Mouse (Mus musculus) midbrain, embryonic 15.5 days (tissue): Measurements from ENCODE around the gene Ank3. TPM values are rescaled to one million over a fixed set of nuclear protein-coding genes. Genes with fewer than 3 reads are reported as not detected.

Experiments used
- ATAC-seq: fragments of 200-750 bp; cut with Nextera tagmentation; replicated peaks from 2 replicates; pipeline ENCODE4 v1.8.0; 2017; ENCODE audit warnings: moderate TSS enrichment
- H3K27ac ChIP-seq: fragments of 300-500 bp; sonication (generic); 2 replicates; pipeline ENCODE4 v1.5.1; 2015; ENCODE audit warnings: mild to moderate bottlenecking, inconsistent platforms
- H3K27me3 ChIP-seq: fragments of 300-500 bp; sonication (generic); replicated peaks from 2 replicates; pipeline ENCODE4 v1.6.1; 2015; ENCODE audit warnings: inconsistent platforms
- H3K36me3 ChIP-seq: fragments of 300-500 bp; sonication (generic); replicated peaks from 2 replicates; pipeline ENCODE4 v1.6.1; 2015; ENCODE audit warnings: inconsistent platforms
- H3K4me1 ChIP-seq: fragments of 300-500 bp; sonication (generic); 2 replicates; pipeline ENCODE4 v1.6.1; 2015; ENCODE audit warnings: inconsistent platforms
- H3K4me2 ChIP-seq: fragments of 300-500 bp; sonication (generic); 2 replicates; pipeline ENCODE4 v1.6.1; 2015; ENCODE audit warnings: inconsistent platforms, mild to moderate bottlenecking, moderate library complexity
- H3K4me3 ChIP-seq: fragments of 300-500 bp; sonication (generic); 2 replicates; pipeline ENCODE4 v1.5.1; 2015; ENCODE audit warnings: mild to moderate bottlenecking, inconsistent platforms
- H3K9ac ChIP-seq: fragments of 300-500 bp; sonication (generic); 2 replicates; pipeline ENCODE4 v1.6.1; 2015; ENCODE audit warnings: mild to moderate bottlenecking, inconsistent platforms
- H3K9me3 ChIP-seq: fragments of 300-500 bp; sonication (generic); 2 replicates; pipeline ENCODE4 v1.6.1; 2016; ENCODE audit warnings: inconsistent platforms
- WGBS: fragments of 180-500 bp; shearing (Covaris S2); methylation state at CpG from one replicate; pipeline ENCODE4 v1.1.7; 2015; ENCODE audit warnings: mixed read lengths; 5-methylcytosine and 5-hydroxymethylcytosine counted together
- polyA plus RNA-seq: library from polyadenylated mRNA; unstranded; fragments of >200 nt; fragmentation: Nextera tagmentation; extraction: Ambion mirVana; gene quantifications from 2 replicates; pipeline ENCODE4 v1.2.1, GENCODE M21; 2015

Gene Ank3
- polyA plus RNA-seq, 1 experiment from 2014 or later = 108 TPM

- no peak for ATAC-seq
- H3K27me3 ChIP-seq = no peaks in the 10 kb centered on the region
- 0 out of 2 replicates have a peak, but pooled peaks cover 3% of the 10 kb centered on the region for H3K4me1 ChIP-seq
- no peaks in the 10 kb centered on the region for H3K9me3 ChIP-seq
- no peak overlapping the region for H3K4me2 ChIP-seq
- WGBS = 49% methylated on average over 5 of the region's 5 CpGs
- H3K4me3 ChIP-seq = no peak overlapping the region
- 0 out of 2 replicates have a peak overlapping the region, but pooled peaks have one; percentile 28 for H3K27ac ChIP-seq
- H3K36me3 ChIP-seq = no peaks in the 10 kb centered on the region
- no peak overlapping the region for H3K9ac ChIP-seq
Measured at GRCm38 (mm10) chr10:69491975-69492374, 93.4 kb downstream of the Ank3 start.

DNA sequence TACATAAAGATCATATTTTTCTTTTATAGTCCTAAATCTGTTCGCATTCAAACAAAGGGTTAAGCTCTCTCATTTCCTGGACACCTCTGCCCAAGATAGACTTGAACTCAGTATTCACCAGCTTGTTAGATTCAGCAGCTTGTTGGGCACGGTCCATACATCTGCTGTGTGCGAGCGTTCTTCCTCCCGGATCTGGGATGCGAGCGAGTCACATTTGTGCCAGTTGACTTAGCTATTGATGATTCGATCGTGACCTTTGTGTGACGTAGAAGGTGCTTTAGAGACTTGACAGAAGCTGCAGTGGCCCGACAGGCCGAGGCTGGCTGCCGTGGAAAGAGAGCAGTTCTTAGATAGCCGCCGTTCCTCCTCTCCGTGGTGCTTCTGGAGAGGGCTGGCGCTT, 98.8 kb downstream of the Ank3 start:
- H3K36me3 ChIP-seq = no peaks in the 10 kb centered on the region
- no peak for ATAC-seq
- peaks cover 21% of the 10 kb centered on the region for H3K4me1 ChIP-seq
- H3K4me2 ChIP-seq = no peak overlapping the region
- no peak overlapping the region for H3K27ac ChIP-seq
- no peak overlapping the region for H3K9ac ChIP-seq
- no peak overlapping the region for H3K4me3 ChIP-seq
- H3K27me3 ChIP-seq = no peaks in the 10 kb centered on the region
- 77% methylated on average over 17 of the region's 17 CpGs for WGBS
- H3K9me3 ChIP-seq = no peaks in the 10 kb centered on the region

GRCm38 (mm10) chr10:69500171-69500860, 101.7 kb downstream of the Ank3 start:
- Histone ChIP-seq H3K4me1 (peaks cover 21% of the 10 kb centered on the region), H3K27ac (peak overlapping the region; percentile 79), H3K4me2 (peak overlapping the region; percentile 24), H3K4me3 (no peak overlapping the region), H3K27me3 (no peaks in the 10 kb centered on the region), H3K9me3 (no peaks in the 10 kb centered on the region), H3K36me3 (no peaks in the 10 kb centered on the region), H3K9ac (no peak overlapping the region)
- peak; percentile 91 for ATAC-seq
- WGBS = 31% methylated on average over 11 of the region's 11 CpGs

- Histone ChIP-seq H3K36me3 (no peaks in the 10 kb centered on the region), H3K27ac (no peak overlapping the region), H3K4me2 (no peak overlapping the region), H3K4me1 (peaks cover 19% of the 10 kb centered on the region), H3K9me3 (no peaks in the 10 kb centered on the region), H3K9ac (no peak overlapping the region), H3K27me3 (no peaks in the 10 kb centered on the region), H3K4me3 (no peak overlapping the region)
- no peak for ATAC-seq
- WGBS = 93% methylated on average over 4 of the region's 4 CpGs
Measured at GRCm38 (mm10) chr10:69503791-69504190, 105.2 kb downstream of the Ank3 start.

GRCm38 (mm10) chr10:69507719-69508118, 109.1 kb downstream of the Ank3 start:
- Histone ChIP-seq H3K4me2 (no peak overlapping the region), H3K4me1 (no peaks in the 10 kb centered on the region), H3K9me3 (no peaks in the 10 kb centered on the region), H3K27me3 (no peaks in the 10 kb centered on the region), H3K9ac (no peak overlapping the region), H3K4me3 (no peak overlapping the region), H3K27ac (no peak overlapping the region), H3K36me3 (no peaks in the 10 kb centered on the region)
- ATAC-seq = no peak
- 91% methylated on average over 8 of the region's 8 CpGs for WGBS

DNA sequence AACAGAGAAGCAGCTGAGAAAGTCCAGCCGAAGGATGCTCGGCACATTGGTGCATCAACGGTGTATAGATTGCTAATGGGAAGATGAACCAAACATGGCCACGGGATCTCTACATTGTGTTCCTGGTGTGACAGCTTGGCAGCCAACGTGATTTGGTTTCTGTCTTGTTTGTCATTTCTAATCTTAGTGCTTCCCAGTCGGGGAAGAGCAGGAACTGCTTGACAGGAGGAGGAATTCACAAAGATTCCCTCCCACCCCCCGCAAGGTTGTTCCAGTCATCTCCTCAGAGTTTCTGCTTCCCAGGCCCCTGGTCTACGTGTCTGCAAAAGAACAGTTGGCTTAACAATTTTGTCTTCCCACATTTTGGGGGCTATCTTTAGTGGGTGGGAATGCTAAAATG, 111.8 kb downstream of the Ank3 start:
- WGBS = 78% methylated on average over 8 of the region's 8 CpGs
- Histone ChIP-seq H3K9me3 (no peaks in the 10 kb centered on the region), H3K4me1 (no peaks in the 10 kb centered on the region), H3K4me2 (no peak overlapping the region), H3K36me3 (no peaks in the 10 kb centered on the region), H3K27ac (no peak overlapping the region), H3K9ac (no peak overlapping the region), H3K4me3 (no peak overlapping the region), H3K27me3 (no peaks in the 10 kb centered on the region)
- ATAC-seq = no peak

GRCm38 (mm10) chr10:69511234-69511633, 112.7 kb downstream of the Ank3 start:
- H3K27me3 ChIP-seq = no peaks in the 10 kb centered on the region
- no peaks in the 10 kb centered on the region for H3K36me3 ChIP-seq
- no peak overlapping the region for H3K4me3 ChIP-seq
- H3K9me3 ChIP-seq = no peaks in the 10 kb centered on the region
- no peak overlapping the region for H3K4me2 ChIP-seq
- H3K27ac ChIP-seq = no peak overlapping the region
- WGBS = 92% methylated on average over 1 of the region's 1 CpGs
- H3K4me1 ChIP-seq = no peaks in the 10 kb centered on the region
- no peak for ATAC-seq
- no peak overlapping the region for H3K9ac ChIP-seq

DNA sequence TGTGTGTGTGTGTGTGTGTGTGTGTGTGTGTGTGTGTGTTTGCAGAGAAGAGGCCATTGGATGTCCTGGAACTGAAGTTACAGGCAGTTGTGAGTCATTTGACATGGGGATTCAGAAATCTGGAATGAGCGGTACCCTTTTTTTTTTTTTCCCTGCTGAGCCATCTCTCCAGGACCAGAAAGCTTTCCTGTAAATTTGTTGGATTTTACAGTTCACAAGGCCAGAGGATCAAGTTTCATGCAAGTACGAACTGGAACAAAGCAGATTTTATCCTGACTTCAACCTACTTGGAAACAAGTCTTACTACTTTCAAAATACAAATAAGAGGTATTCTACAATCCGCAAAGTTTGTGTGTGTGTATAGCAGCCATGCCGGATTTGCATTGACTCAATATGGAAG, 123.4 kb downstream of the Ank3 start:
- peaks cover 6% of the 10 kb centered on the region; the same call in 1 of the 2 replicates for H3K4me1 ChIP-seq
- H3K27ac ChIP-seq = no peak overlapping the region
- no peaks in the 10 kb centered on the region for H3K36me3 ChIP-seq
- no peaks in the 10 kb centered on the region for H3K9me3 ChIP-seq
- H3K4me3 ChIP-seq = no peak overlapping the region
- ATAC-seq = no peak
- H3K27me3 ChIP-seq = no peaks in the 10 kb centered on the region
- 78% methylated on average over 4 of the region's 4 CpGs for WGBS
- no peak overlapping the region for H3K9ac ChIP-seq
- H3K4me2 ChIP-seq = no peak overlapping the region

GRCm38 (mm10) chr10:69523202-69523601, 124.6 kb downstream of the Ank3 start:
- no peaks in the 10 kb centered on the region for H3K27me3 ChIP-seq
- no peak for ATAC-seq
- WGBS = 83% methylated on average over 3 of the region's 3 CpGs

DNA sequence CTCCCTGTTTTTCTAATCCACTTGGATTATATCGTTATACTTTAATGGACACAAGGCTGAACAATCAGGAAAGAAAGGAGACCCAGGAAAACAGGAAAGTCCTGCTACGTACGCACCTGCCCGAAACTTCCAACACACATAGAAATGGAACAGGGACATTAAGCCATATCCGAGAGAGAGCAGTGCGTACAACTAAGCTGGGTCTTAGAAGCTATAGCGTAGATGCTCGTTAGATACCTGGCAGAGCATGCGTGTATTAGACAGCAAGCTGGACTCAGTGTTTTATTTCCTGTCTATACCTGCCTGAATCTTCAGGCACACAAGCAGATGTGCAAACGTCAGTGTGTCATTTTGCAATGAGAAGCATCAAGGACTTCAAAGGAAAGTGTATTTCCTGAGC, 128.7 kb downstream of the Ank3 start:
- no peaks in the 10 kb centered on the region for H3K36me3 ChIP-seq
- H3K4me1 ChIP-seq = peaks cover 16% of the 10 kb centered on the region
- H3K9me3 ChIP-seq = no peaks in the 10 kb centered on the region
- H3K9ac ChIP-seq = no peak overlapping the region
- ATAC-seq = no peak
- H3K4me2 ChIP-seq = no peak overlapping the region
- no peak overlapping the region for H3K4me3 ChIP-seq
- no peaks in the 10 kb centered on the region for H3K27me3 ChIP-seq
- H3K27ac ChIP-seq = no peak overlapping the region
- 53% methylated on average over 10 of the region's 10 CpGs for WGBS

More at GRCm38 (mm10) chr10:69523202-69523601, 124.6 kb downstream of the Ank3 start:
- Histone ChIP-seq H3K9me3 (no peaks in the 10 kb centered on the region), H3K4me2 (no peak overlapping the region), H3K4me1 (peaks cover 11% of the 10 kb centered on the region; the same call in 1 of the 2 replicates), H3K36me3 (no peaks in the 10 kb centered on the region), H3K27ac (no peak overlapping the region), H3K9ac (no peak overlapping the region), H3K4me3 (no peak overlapping the region)

DNA sequence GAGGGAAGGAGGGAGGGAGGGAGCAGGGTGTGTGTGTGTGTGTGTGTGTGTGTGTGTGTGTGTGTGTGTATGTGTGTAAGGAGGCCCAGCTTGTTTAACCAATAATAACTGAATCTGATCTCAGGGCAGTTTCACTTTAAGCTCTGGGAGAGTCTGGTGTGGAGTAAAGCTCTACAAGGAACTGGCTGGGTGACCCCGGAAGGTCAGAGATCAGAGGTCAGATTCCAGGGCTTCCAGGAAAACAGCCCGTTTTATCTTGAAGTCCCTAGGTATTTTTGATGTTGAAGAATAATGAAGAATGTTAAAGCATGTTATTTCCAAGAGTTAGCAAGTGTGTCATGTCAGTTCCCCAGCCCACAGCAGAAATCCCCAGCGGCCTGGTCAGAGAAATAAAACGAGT, 130.2 kb downstream of the Ank3 start:
- Histone ChIP-seq H3K9ac (no peak overlapping the region), H3K4me1 (peaks cover 23% of the 10 kb centered on the region), H3K9me3 (no peaks in the 10 kb centered on the region), H3K4me3 (no peak overlapping the region), H3K27me3 (no peaks in the 10 kb centered on the region), H3K4me2 (no peak overlapping the region), H3K27ac (no peak overlapping the region), H3K36me3 (no peaks in the 10 kb centered on the region)
- 65% methylated on average over 4 of the region's 4 CpGs for WGBS
- ATAC-seq = no peak

GRCm38 (mm10) chr10:69530326-69530725, 131.8 kb downstream of the Ank3 start:
- Histone ChIP-seq H3K4me3 (no peak overlapping the region), H3K9ac (no peak overlapping the region), H3K27ac (no peak overlapping the region), H3K27me3 (no peaks in the 10 kb centered on the region), H3K4me1 (peaks cover 23% of the 10 kb centered on the region), H3K36me3 (no peaks in the 10 kb centered on the region), H3K9me3 (no peaks in the 10 kb centered on the region), H3K4me2 (no peak overlapping the region)
- 78% methylated on average over 6 of the region's 6 CpGs for WGBS
- no peak for ATAC-seq

DNA sequence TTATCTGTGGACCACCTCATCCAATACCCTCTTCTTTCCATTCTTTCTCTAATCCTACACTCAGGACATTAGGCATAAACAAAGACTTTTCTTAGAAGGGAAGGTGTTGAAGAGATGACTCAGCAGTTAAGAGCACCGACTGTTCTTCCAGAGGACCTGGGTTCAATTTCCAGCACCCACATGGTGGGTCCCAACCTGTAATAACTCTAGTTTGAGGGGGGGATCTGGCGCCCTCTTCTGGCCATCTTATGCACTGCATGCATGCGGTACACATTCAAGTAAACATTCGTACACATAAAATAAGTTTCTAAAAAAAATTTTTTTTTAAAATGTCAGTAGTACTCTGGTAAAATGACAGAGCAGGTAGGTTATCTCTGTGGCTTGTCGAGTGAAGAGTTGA, 133.0 kb downstream of the Ank3 start:
- no peak for ATAC-seq

More for the DNA sequence above, 133.0 kb downstream of the Ank3 start:
- H3K4me1 ChIP-seq = peaks cover 23% of the 10 kb centered on the region
- no peak overlapping the region for H3K9ac ChIP-seq
- no peaks in the 10 kb centered on the region for H3K9me3 ChIP-seq
- H3K4me2 ChIP-seq = no peak overlapping the region
- H3K27ac ChIP-seq = no peak overlapping the region
- H3K4me3 ChIP-seq = no peak overlapping the region
- no peaks in the 10 kb centered on the region for H3K36me3 ChIP-seq
- no peaks in the 10 kb centered on the region for H3K27me3 ChIP-seq
- WGBS = 81% methylated on average over 5 of the region's 5 CpGs
